Mouse (Mus musculus): Measurements from ENCODE around the gene Smarcd2.

The Smarcd2 gene

GRCm38 (mm10) chr11:106272644-106273310 is at the start of gene Smarcd2:
TSS of gene Smarcd2 (minus strand) at chr11:106272972.
- DNase-seq, result peak; percentile 99

- DNase-seq, result no peak
Measured at GRCm38 (mm10) chr11:106318406-106319366, 45.9 kb upstream of the Smarcd2 start.

- DNase-seq, result no peak
Measured at GRCm38 (mm10) chr11:106317801-106318200, 45.0 kb upstream of the Smarcd2 start.

GRCm38 (mm10) chr11:106316416-106316815 is 43.6 kb upstream of the Smarcd2 start:
- DNase-seq, result no peak

- no peak for DNase-seq
Measured at GRCm38 (mm10) chr11:106314333-106314812, 41.6 kb upstream of the Smarcd2 start, which contains the start of gene Cd79b. TSS of gene Cd79b (minus strand) at chr11:106314762.

GRCm38 (mm10) chr11:106313533-106313932 is 40.8 kb upstream of the Smarcd2 start:
- DNase-seq, result no peak

GRCm38 (mm10) chr11:106310123-106310522 is 37.4 kb upstream of the Smarcd2 start:
- DNase-seq, result no peak

GRCm38 (mm10) chr11:106308162-106308561 is 35.4 kb upstream of the Smarcd2 start:
- DNase-seq, result no peak

GRCm38 (mm10) chr11:106307432-106307831 is 34.7 kb upstream of the Smarcd2 start:
- DNase-seq, result no peak

- no peak for DNase-seq
Measured at GRCm38 (mm10) chr11:106306758-106307157, 34.0 kb upstream of the Smarcd2 start.

GRCm38 (mm10) chr11:106306065-106306385 is 33.3 kb upstream of the Smarcd2 start:
- DNase-seq, result no peak

- DNase-seq, result no peak
Measured at GRCm38 (mm10) chr11:106305348-106306064, 32.7 kb upstream of the Smarcd2 start.

GRCm38 (mm10) chr11:106302634-106303033 is 29.9 kb upstream of the Smarcd2 start:
- DNase-seq, result peak; percentile 53

GRCm38 (mm10) chr11:106301765-106302164 is 29.0 kb upstream of the Smarcd2 start, which contains the start of gene Gh:
TSS of gene Gh (minus strand) at chr11:106301865.
- no peak for DNase-seq

- peak; percentile 94 for DNase-seq
Measured at GRCm38 (mm10) chr11:106291861-106292260, 19.1 kb upstream of the Smarcd2 start.

GRCm38 (mm10) chr11:106290376-106290775 is 17.6 kb upstream of the Smarcd2 start:
- peak; percentile 64 for DNase-seq

- peak; percentile 94 for DNase-seq
Measured at GRCm38 (mm10) chr11:106289369-106289768, 16.6 kb upstream of the Smarcd2 start.

GRCm38 (mm10) chr11:106286987-106287386 is 14.2 kb upstream of the Smarcd2 start:
- peak; percentile 93 for DNase-seq

- DNase-seq, result peak; percentile 67
Measured at GRCm38 (mm10) chr11:106286206-106286605, 13.4 kb upstream of the Smarcd2 start.

- DNase-seq, result no peak
Measured at GRCm38 (mm10) chr11:106284126-106284525, 11.4 kb upstream of the Smarcd2 start.

GRCm38 (mm10) chr11:106283371-106283770 is 10.6 kb upstream of the Smarcd2 start:
- peak; percentile 74 for DNase-seq

GRCm38 (mm10) chr11:106282452-106282851 is 9.7 kb upstream of the Smarcd2 start:
- DNase-seq, result no peak

GRCm38 (mm10) chr11:106276454-106276853 is 3.7 kb upstream of the Smarcd2 start, which contains the start of gene Tcam1:
TSS of gene Tcam1 (plus strand) at chr11:106276672.
- DNase-seq, result peak; percentile 96

Measured in cerebellum, adult 9-10 months (tissue).